Mouse (Mus musculus) C2C12 (cell line): ENCODE results near the gene Utrn. TPM values are rescaled to one million over a fixed set of nuclear protein-coding genes. Genes with fewer than 3 reads are reported as not detected.

Experiments used
- H3K27me3 ChIP-seq: one replicate; pipeline ENCODE4 v1.6.1; 2011; ENCODE audit not compliant: control insufficient read depth, insufficient read depth, insufficient read length
- H3K36me3 ChIP-seq: one replicate; pipeline ENCODE4 v1.6.1; 2011; ENCODE audit not compliant: control insufficient read depth, insufficient read depth
- H3K4me3 ChIP-seq: one replicate; pipeline ENCODE4 v1.5.1; 2011; ENCODE audit warnings: mild to moderate bottlenecking, control low read depth; ENCODE audit not compliant: poor library complexity, insufficient read depth, severe bottlenecking
- H3K79me2 ChIP-seq: one replicate; pipeline ENCODE4 v1.6.1; 2011; ENCODE audit not compliant: control insufficient read depth, insufficient read depth
- H3K79me3 ChIP-seq: one replicate; pipeline ENCODE4 v1.6.1; 2011; ENCODE audit warnings: low read depth, control low read depth
- H3ac ChIP-seq: one replicate; pipeline ENCODE3; 2011; ENCODE audit warnings: low read depth; ENCODE audit not compliant: control insufficient read depth, insufficient read length
- CEBPB ChIP-seq: IDR thresholded peaks from one replicate; pipeline ENCODE4 v1.6.1; 2011; ENCODE audit warnings: low read depth, mild to moderate bottlenecking, control low read depth, moderate library complexity
- CTCF ChIP-seq: IDR thresholded peaks from one replicate; pipeline ENCODE4 v1.5.1; 2011; ENCODE audit not compliant: control insufficient read depth, insufficient read depth, insufficient read length
- FOSL1 ChIP-seq: IDR thresholded peaks from one replicate; pipeline ENCODE4 v1.8.0; 2011; ENCODE audit warnings: mild to moderate bottlenecking, low read length; ENCODE audit not compliant: poor library complexity, insufficient read depth, severe bottlenecking
- MAX ChIP-seq: IDR thresholded peaks from one replicate; pipeline ENCODE4 v1.6.1; 2011; ENCODE audit warnings: mild to moderate bottlenecking, control low read depth
- MYOD1 ChIP-seq: IDR thresholded peaks from one replicate; pipeline ENCODE4 v1.6.1; 2011; ENCODE audit warnings: low read depth; ENCODE audit not compliant: control insufficient read depth, insufficient read length
- MYOG ChIP-seq: IDR thresholded peaks from one replicate; pipeline ENCODE4 v1.6.1; 2011; ENCODE audit not compliant: control insufficient read depth, insufficient read length; ENCODE audit errors: extremely low read depth
- USF1 ChIP-seq: IDR thresholded peaks from one replicate; pipeline ENCODE4 v1.6.1; 2011; ENCODE audit warnings: low read depth, mild to moderate bottlenecking, control low read depth, moderate library complexity
- polyA plus RNA-seq: library from polyadenylated mRNA; unstranded; fragments of >200 nt; fragmentation: generic; extraction: Trizol; gene quantifications from one replicate; pipeline ENCODE4 v1.2.1, GENCODE M21; 2012; ENCODE audit warnings: missing spikeins

Gene Utrn
- polyA plus RNA-seq, 1 experiment = 10.5 TPM

DNA sequence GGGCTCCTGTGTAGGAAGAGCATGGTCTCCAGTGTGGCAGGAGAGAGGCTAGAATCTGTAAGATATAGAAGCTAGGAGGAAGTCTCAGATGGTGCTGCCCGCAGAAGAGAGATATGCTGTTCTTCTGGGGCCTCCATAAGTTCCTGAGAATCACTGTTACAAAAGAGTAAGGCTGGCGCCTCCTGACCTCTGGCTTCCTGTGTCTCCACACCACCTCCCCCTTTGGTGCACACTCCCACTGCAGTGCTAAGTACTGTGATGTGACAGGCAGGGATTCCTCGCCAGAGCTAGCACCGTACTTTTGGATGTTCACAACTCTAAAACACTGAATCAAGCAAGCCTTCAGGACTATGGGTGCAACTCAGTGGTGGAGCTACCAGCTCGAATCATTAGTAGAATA lies 140.1 kb downstream of the Utrn start:
- Histone ChIP-seq H3ac (no peak overlapping the region), H3K36me3 (peaks cover 69% of the 10 kb centered on the region), H3K79me2 (no peaks in the 10 kb centered on the region), H3K4me3 (no peak overlapping the region), H3K79me3 (no peaks in the 10 kb centered on the region), H3K27me3 (no peaks in the 10 kb centered on the region)
- TF ChIP-seq MAX (no peak), MYOD1 (no peak), USF1 (no peak), MYOG (no peak), CTCF (no peak), FOSL1 (no peak), CEBPB (no peak)

GRCm38 (mm10) chr10:12727881-12728280 lies 141.3 kb downstream of the Utrn start:
- Histone ChIP-seq H3K36me3 (peaks cover 64% of the 10 kb centered on the region), H3K79me2 (no peaks in the 10 kb centered on the region), H3K79me3 (no peaks in the 10 kb centered on the region), H3K27me3 (no peaks in the 10 kb centered on the region), H3K4me3 (no peak overlapping the region), H3ac (no peak overlapping the region)
- TF ChIP-seq FOSL1 (no peak), MYOD1 (no peak), MAX (no peak), CEBPB (no peak), CTCF (no peak), MYOG (no peak), USF1 (no peak)

- peaks cover 57% of the 10 kb centered on the region for H3K36me3 ChIP-seq
- no peak overlapping the region for H3ac ChIP-seq
- TF ChIP-seq MAX (no peak), MYOG (no peak), MYOD1 (no peak), CTCF (no peak), FOSL1 (no peak), CEBPB (no peak), USF1 (no peak)
- no peaks in the 10 kb centered on the region for H3K79me2 ChIP-seq
- H3K4me3 ChIP-seq = no peak overlapping the region
- no peaks in the 10 kb centered on the region for H3K27me3 ChIP-seq
- H3K79me3 ChIP-seq = no peaks in the 10 kb centered on the region
These were observed 143.0 kb downstream of the Utrn start for GRCm38 (mm10) chr10:12726041-12726608.

DNA sequence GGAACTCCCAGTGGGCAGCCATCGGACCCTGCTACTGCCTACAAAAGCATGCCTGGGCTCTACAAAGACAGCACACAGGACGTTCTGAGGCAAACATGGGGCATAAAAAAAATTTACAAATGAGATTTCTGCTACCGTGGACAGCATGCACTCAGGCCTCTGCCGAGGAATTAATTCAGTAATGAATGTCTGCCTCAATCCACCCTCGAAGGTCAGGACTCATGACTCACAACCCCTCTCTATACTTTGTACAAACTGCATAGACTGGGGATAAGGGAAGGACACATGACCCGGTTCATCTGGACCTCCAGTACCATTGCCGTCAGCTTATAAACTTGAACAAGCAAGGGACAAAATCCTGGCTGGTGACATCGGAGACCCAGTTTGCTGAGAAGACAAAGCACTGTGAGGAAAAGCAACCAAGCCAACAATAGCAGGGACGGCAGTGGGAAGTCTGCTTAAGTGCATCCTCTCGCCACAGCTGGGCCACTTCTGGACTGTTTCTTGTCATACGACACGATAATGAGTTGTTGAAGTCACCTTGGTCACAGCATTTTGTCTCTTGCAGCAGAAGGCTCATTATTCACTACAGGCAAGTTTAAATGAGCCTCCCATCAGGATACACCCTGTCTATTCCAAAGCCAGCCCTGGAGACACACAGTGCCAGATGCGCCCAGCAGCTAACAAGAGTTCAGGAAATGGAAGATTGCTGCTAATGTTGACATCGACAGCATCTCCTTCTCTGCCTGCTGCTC lies 144.7 kb downstream of the Utrn start:
- TF ChIP-seq FOSL1 = no peak
- TF ChIP-seq CTCF = no peak
- no peak for TF ChIP-seq USF1
- TF ChIP-seq MYOD1 = no peak
- TF ChIP-seq MYOG = no peak
- no peak for TF ChIP-seq MAX
- no peak for TF ChIP-seq CEBPB
- H3K36me3 ChIP-seq = peaks cover 64% of the 10 kb centered on the region

DNA sequence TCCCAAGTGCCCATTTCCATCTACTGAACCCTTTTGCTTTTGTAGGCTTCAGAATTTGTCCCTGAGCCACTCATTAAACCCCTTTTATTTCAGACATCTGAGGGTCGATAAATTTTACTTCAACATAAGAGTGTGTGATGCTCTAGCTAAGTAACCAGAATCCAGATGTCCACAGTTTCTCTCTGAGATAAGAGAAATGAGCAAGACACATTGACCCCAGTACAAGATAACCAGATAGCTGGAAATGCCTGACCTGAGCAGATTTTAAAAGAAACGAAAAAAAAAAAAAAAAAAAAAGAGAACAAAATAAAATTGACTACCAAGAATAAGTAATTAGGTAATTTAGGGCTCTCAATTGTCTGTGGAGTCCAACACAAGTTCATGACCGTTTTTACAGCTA lies 145.9 kb downstream of the Utrn start:
- no peak for TF ChIP-seq FOSL1
- no peak for TF ChIP-seq MYOG
- no peak for TF ChIP-seq MYOD1
- TF ChIP-seq CTCF = no peak
- TF ChIP-seq USF1 = no peak
- TF ChIP-seq CEBPB = no peak
- TF ChIP-seq MAX = no peak
- no peaks in the 10 kb centered on the region for H3K27me3 ChIP-seq
- no peaks in the 10 kb centered on the region for H3K79me2 ChIP-seq
- H3ac ChIP-seq = no peak overlapping the region
- no peaks in the 10 kb centered on the region for H3K79me3 ChIP-seq
- H3K4me3 ChIP-seq = no peak overlapping the region
- peaks cover 64% of the 10 kb centered on the region for H3K36me3 ChIP-seq

More for the DNA sequence above, 144.7 kb downstream of the Utrn start:
- Histone ChIP-seq H3K4me3 (no peak overlapping the region), H3K79me2 (no peaks in the 10 kb centered on the region), H3ac (no peak overlapping the region), H3K27me3 (no peaks in the 10 kb centered on the region), H3K79me3 (no peaks in the 10 kb centered on the region)

GRCm38 (mm10) chr10:12722111-12722510 lies 147.1 kb downstream of the Utrn start:
- Histone ChIP-seq H3ac (no peak overlapping the region), H3K4me3 (no peak overlapping the region), H3K27me3 (no peaks in the 10 kb centered on the region), H3K79me2 (no peaks in the 10 kb centered on the region), H3K36me3 (peaks cover 66% of the 10 kb centered on the region), H3K79me3 (no peaks in the 10 kb centered on the region)
- no peak for TF ChIP-seq MYOG
- no peak for TF ChIP-seq CTCF
- no peak for TF ChIP-seq CEBPB
- TF ChIP-seq FOSL1 = no peak
- no peak for TF ChIP-seq MAX
- TF ChIP-seq MYOD1 = no peak
- no peak for TF ChIP-seq USF1
